In the genomic region with DNA sequence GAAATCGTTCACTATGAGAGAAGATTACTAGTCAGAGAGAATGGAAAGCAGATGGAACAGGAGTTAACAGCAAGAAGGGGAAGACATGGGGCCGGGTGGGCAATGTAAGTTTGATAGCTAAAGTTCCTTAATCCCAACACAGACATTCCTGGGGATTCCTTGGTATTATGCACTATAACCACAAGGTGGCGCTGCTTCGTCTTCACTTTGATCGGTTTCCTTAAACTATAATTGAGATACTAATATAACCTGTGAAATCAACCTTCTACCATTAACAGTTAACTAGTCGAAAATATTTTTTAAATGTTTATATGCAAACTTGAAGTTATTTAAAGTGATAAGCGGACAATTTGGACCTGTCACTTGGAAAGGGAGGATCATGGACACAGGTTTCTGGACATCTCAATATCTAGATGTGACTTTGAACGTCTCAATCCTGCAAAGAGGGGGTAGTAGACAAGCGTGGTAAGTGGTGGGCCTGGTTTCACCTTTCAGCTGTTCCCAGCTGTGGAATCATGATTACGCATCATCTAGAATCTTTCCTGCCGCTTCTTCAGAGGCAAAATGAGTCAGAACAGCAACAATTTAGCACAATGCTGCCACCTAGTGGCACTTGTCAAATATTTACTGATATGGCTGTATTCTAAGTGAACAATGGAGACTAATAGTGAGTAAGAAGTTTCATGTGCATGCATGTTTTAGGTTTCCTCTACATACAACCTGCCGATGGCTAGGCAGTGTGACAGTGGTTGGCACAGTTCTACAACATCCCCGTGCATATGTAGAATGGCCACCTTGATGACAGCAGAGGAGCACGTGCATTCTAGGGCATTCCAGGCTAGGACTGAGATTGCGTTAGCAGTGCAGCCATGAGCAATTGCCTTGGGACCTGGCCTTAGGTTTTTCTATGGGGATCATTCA, we compare ENCODE assay signal across 8 mouse cellular contexts. TPM values are rescaled to one million over a fixed set of nuclear protein-coding genes. Genes with fewer than 3 reads are reported as not detected.
DNase-seq lines count a peak whose midpoint lies in the region; ATAC-seq and TF ChIP-seq lines count a peak whose summit lies in the region.

No protein-coding gene starts in this region.

- 17% methylated on average over 15 of the region's 15 CpGs for WGBS in forebrain, embryonic 16.5 days
- 14% methylated on average over 15 of the region's 15 CpGs for WGBS in lung, embryonic 14.5 days
- 18% methylated on average over 15 of the region's 15 CpGs for WGBS in thymus, adult 2 months

- 0 out of 2 replicates have a peak overlapping the region, but pooled peaks have one; percentile 7 for H3K9ac ChIP-seq in forebrain, embryonic 16.5 days (replicated peaks; ENCODE audit: low read depth, low read length)
- no peak overlapping the region for H3K9ac ChIP-seq in lung, embryonic 14.5 days

- no peaks in the 10 kb centered on the region for H3K4me1 ChIP-seq in forebrain, embryonic 16.5 days (replicated peaks; ENCODE audit: control insufficient read depth, insufficient read depth, low read length)
- no peaks in the 10 kb centered on the region for H3K4me1 ChIP-seq in lung, embryonic 14.5 days (ENCODE audit: insufficient read depth)
- no peaks in the 10 kb centered on the region for H3K4me1 ChIP-seq in thymus, adult 2 months (replicated peaks; ENCODE audit: control insufficient read depth, insufficient read depth, low read length)

- TF ChIP-seq CTCF in lung, embryonic 14.5 days (IDR thresholded peaks at IDR 0.05; ENCODE audit: low read depth), result peak; percentile 76
- TF ChIP-seq CTCF in thymus, adult 2 months (IDR thresholded peaks at IDR 0.05; ENCODE audit: borderline replicate concordance, control insufficient read depth, extremely low read depth, insufficient read depth, low read length, poor library complexity), result no peak

- no peak overlapping the region for H3K27ac ChIP-seq in forebrain, embryonic 16.5 days (ENCODE audit: low read length)
- no peak overlapping the region for H3K27ac ChIP-seq in lung, embryonic 14.5 days (ENCODE audit: low read depth)
- H3K27ac ChIP-seq in thymus, adult 2 months (ENCODE audit: control insufficient read depth, insufficient read depth, low read length), result no peak overlapping the region

- no peaks in the 10 kb centered on the region for H3K27me3 ChIP-seq in forebrain, embryonic 16.5 days (replicated peaks; ENCODE audit: control insufficient read depth, insufficient read depth, low read length)
- H3K27me3 ChIP-seq in lung, embryonic 14.5 days (ENCODE audit: insufficient read depth, low read length), result no peaks in the 10 kb centered on the region
- H3K27me3 ChIP-seq in thymus, adult 2 months (ENCODE audit: control insufficient read depth, insufficient read depth, low read length), result no peaks in the 10 kb centered on the region

- peak overlapping the region; percentile 35 for H3K4me3 ChIP-seq in forebrain, embryonic 16.5 days (replicated peaks; ENCODE audit: low read length)
- peak overlapping the region; percentile 11; the same call in 1 of the 2 replicates for H3K4me3 ChIP-seq in lung, embryonic 14.5 days (ENCODE audit: low read depth, low read length)
- no peak overlapping the region for H3K4me3 ChIP-seq in thymus, adult 2 months (ENCODE audit: control insufficient read depth, insufficient read depth, low read length)

- DNase-seq in MEL-GATA-1-ER (ENCODE audit: extremely low read depth, low read depth), result peak; percentile 62
- DNase-seq in cerebellum, adult 18-20 months, result peak; percentile 79 to 88
- DNase-seq in layer of hippocampus, adult 8-10 months (ENCODE audit: low spot score in 2 of 2), result peak; percentile 56 to 77
- peak; percentile 97 for DNase-seq in lung, embryonic 14.5 days
- DNase-seq in thymus, adult 2 months, result peak; percentile 65

- H3K4me2 ChIP-seq in forebrain, embryonic 16.5 days (ENCODE audit: low read length), result peak overlapping the region; percentile 57
- H3K4me2 ChIP-seq in lung, embryonic 14.5 days, result peak overlapping the region; percentile 56

- peak; percentile 93 for ATAC-seq in forebrain, embryonic 16.5 days
- peak; percentile 87 for ATAC-seq in hematopoietic stem cell, adult 5-6 weeks (replicated peaks in 1 of 2; ENCODE audit: insufficient read depth in 1 of 2, low FRiP score in 2 of 2, low TSS enrichment in 1 of 2, low read depth in 1 of 2, poor library complexity in 2 of 2, severe bottlenecking in 2 of 2)
- ATAC-seq in lung, embryonic 14.5 days (ENCODE audit: insufficient read depth), result peak; percentile 91
- peak; percentile 88 for ATAC-seq in neutrophil, adult 5-6 weeks (ENCODE audit: extremely low read depth, insufficient number of reproducible peaks, low FRiP score, poor library complexity, severe bottlenecking)

- no peaks in the 10 kb centered on the region for H3K9me3 ChIP-seq in forebrain, embryonic 16.5 days (ENCODE audit: control insufficient read depth, low read length)
- H3K9me3 ChIP-seq in lung, embryonic 14.5 days (ENCODE audit: low read depth, low read length), result no peaks in the 10 kb centered on the region

- no peak for TF ChIP-seq POLR2A in thymus, adult 2 months (IDR thresholded peaks at IDR 0.05; ENCODE audit: control insufficient read depth, extremely low read depth, insufficient read depth, low read length, poor library complexity)

- H3K36me3 ChIP-seq in forebrain, embryonic 16.5 days (ENCODE audit: control insufficient read depth, insufficient read depth), result no peaks in the 10 kb centered on the region
- H3K36me3 ChIP-seq in lung, embryonic 14.5 days (ENCODE audit: insufficient read depth), result no peaks in the 10 kb centered on the region
- H3K36me3 ChIP-seq in thymus, adult 2 months (ENCODE audit: control insufficient read depth, insufficient read depth, low read length), result no peaks in the 10 kb centered on the region

RNA-seq across cellular contexts. Expression of gene Cstl1, which starts 2.0 kb away (rescaled TPM):
- not detected in 2 replicates for polyA plus RNA-seq in forebrain, embryonic 16.5 days (2015; fragmentation: Nextera tagmentation; extraction: Ambion mirVana)
- total RNA-seq in hematopoietic stem cell, adult 5-6 weeks (2017), result not detected in 2 replicates
- total RNA-seq in layer of hippocampus, adult 8-10 months (2022), result 1 to 10 TPM in 2 of 4 experiments, under 1 TPM in 1, not detected in 1; 0.89 to 1.6 (median 1.0) TPM
- not detected in 2 replicates for polyA plus RNA-seq in lung, embryonic 14.5 days (2014; fragmentation: Nextera tagmentation; extraction: Ambion mirVana)
- total RNA-seq in neutrophil, adult 5-6 weeks (2017), result not detected in 2 replicates
- not detected in 2 replicates for polyA plus RNA-seq in thymus, adult 2 months (2012; rRNA removed)

RNA-seq across cellular contexts. Expression of gene Cst11, which starts 19.1 kb away (rescaled TPM):
- polyA plus RNA-seq in forebrain, embryonic 16.5 days (2015; fragmentation: Nextera tagmentation; extraction: Ambion mirVana), result not detected in 2 replicates
- total RNA-seq in hematopoietic stem cell, adult 5-6 weeks (2017), result not detected in 2 replicates
- not detected for total RNA-seq in layer of hippocampus, adult 8-10 months (2022)
- not detected in 2 replicates for polyA plus RNA-seq in lung, embryonic 14.5 days (2014; fragmentation: Nextera tagmentation; extraction: Ambion mirVana)
- total RNA-seq in neutrophil, adult 5-6 weeks (2017), result not detected in 2 replicates
- not detected in 2 replicates for polyA plus RNA-seq in thymus, adult 2 months (2012; rRNA removed)

RNA-seq across cellular contexts. Expression of gene Napb, which starts 19.9 kb away (rescaled TPM):
- 39.3 and 52.6 TPM in 2 replicates for polyA plus RNA-seq in forebrain, embryonic 16.5 days (2015; fragmentation: Nextera tagmentation; extraction: Ambion mirVana)
- 1.4 and 2.9 TPM in 2 replicates for total RNA-seq in hematopoietic stem cell, adult 5-6 weeks (2017)
- 100 to 1,000 TPM; 290 to 344 (median 315) TPM for total RNA-seq in layer of hippocampus, adult 8-10 months (2022)
- polyA plus RNA-seq in lung, embryonic 14.5 days (2014; fragmentation: Nextera tagmentation; extraction: Ambion mirVana), result 2.3 and 2.8 TPM in 2 replicates
- 0.12 and 0.25 TPM in 2 replicates for total RNA-seq in neutrophil, adult 5-6 weeks (2017)
- polyA plus RNA-seq in thymus, adult 2 months (2012; rRNA removed), result 0.50 and 0.63 TPM in 2 replicates

RNA-seq across cellular contexts. Expression of gene 8030411F24Rik, which starts 29.7 kb away (rescaled TPM):
- not detected in 2 replicates for polyA plus RNA-seq in forebrain, embryonic 16.5 days (2015; fragmentation: Nextera tagmentation; extraction: Ambion mirVana)
- total RNA-seq in hematopoietic stem cell, adult 5-6 weeks (2017), result not detected in 2 replicates
- not detected for total RNA-seq in layer of hippocampus, adult 8-10 months (2022)
- polyA plus RNA-seq in lung, embryonic 14.5 days (2014; fragmentation: Nextera tagmentation; extraction: Ambion mirVana), result not detected in 2 replicates
- total RNA-seq in neutrophil, adult 5-6 weeks (2017), result not detected in 2 replicates
- polyA plus RNA-seq in thymus, adult 2 months (2012; rRNA removed), result not detected in 2 replicates

RNA-seq across cellular contexts. Expression of gene Cst12, which starts 37.0 kb away (rescaled TPM):
- polyA plus RNA-seq in forebrain, embryonic 16.5 days (2015; fragmentation: Nextera tagmentation; extraction: Ambion mirVana), result not detected in 2 replicates
- not detected in 2 replicates for total RNA-seq in hematopoietic stem cell, adult 5-6 weeks (2017)
- 1 to 10 TPM; 3.6 to 5.4 (median 4.8) TPM for total RNA-seq in layer of hippocampus, adult 8-10 months (2022)
- not detected in 2 replicates for polyA plus RNA-seq in lung, embryonic 14.5 days (2014; fragmentation: Nextera tagmentation; extraction: Ambion mirVana)
- not detected in 2 replicates for total RNA-seq in neutrophil, adult 5-6 weeks (2017)
- not detected in 2 replicates for polyA plus RNA-seq in thymus, adult 2 months (2012; rRNA removed)

Comparison
In these comparisons a context has a peak if more than half of its experiments do, and no peak if none do; other contexts are left out.
1. RNA of gene Napb, which starts 19.9 kb away (total RNA-seq): 290 to 344 TPM in layer of hippocampus, adult 8-10 months; 1.4 to 2.9 TPM in hematopoietic stem cell, adult 5-6 weeks and 0.12 to 0.25 TPM in neutrophil, adult 5-6 weeks; every median in the first group is over 10 times any median in the second.
2. Peak in every context shown above with its lines, with median percentiles within 50 percentile points of each other: DNase-seq and ATAC-seq.